ENCODE assay signal across 17 mouse cellular contexts in genomic region chr4:104337279-104337678, GRCm38 (mm10).
"Had no signal": no experiment of that assay in that cellular context is flagged by ENCODE, and none has a peak within 500 bp of the region (broad histone marks: within the 10 kb centered on the region; RNA-seq: fewer than 3 reads in every experiment).

No protein-coding gene starts in this region.

- H3K27ac ChIP-seq: kidney, postnatal 0 days; left cerebral cortex, adult 2 months; limb, embryonic 12.5 days; limb, embryonic 15.5 days; liver, embryonic 14.5 days; macrophage; midbrain, embryonic 12.5 days; midbrain, embryonic 15.5 days had no signal

- H3K9me3 ChIP-seq: limb, embryonic 12.5 days; limb, embryonic 15.5 days; midbrain, embryonic 12.5 days; midbrain, embryonic 15.5 days had no signal

- DNase-seq: kidney, adult 2 months; kidney, postnatal 36 days; layer of hippocampus, adult 9-11 months; liver, postnatal 0 days; lung, embryonic 14.5 days; thymus, adult 18-20 months; thymus, postnatal 36 days had no signal

- H3K4me3 ChIP-seq: left cerebral cortex, adult 2 months; limb, embryonic 12.5 days; limb, embryonic 15.5 days; midbrain, embryonic 12.5 days; midbrain, embryonic 15.5 days had no signal

- H3K27me3 ChIP-seq: limb, embryonic 12.5 days; limb, embryonic 15.5 days; midbrain, embryonic 12.5 days; midbrain, embryonic 15.5 days had no signal

- H3K36me3 ChIP-seq: limb, embryonic 12.5 days; limb, embryonic 15.5 days; midbrain, embryonic 12.5 days; midbrain, embryonic 15.5 days had no signal

- ATAC-seq: liver, postnatal 0 days; lung, postnatal 0 days; midbrain, embryonic 15.5 days had no signal

- H3K4me1 ChIP-seq: limb, embryonic 12.5 days; limb, embryonic 15.5 days had no signal

- H3K4me2 ChIP-seq: limb, embryonic 12.5 days; limb, embryonic 15.5 days; liver, embryonic 11.5 days; lung, embryonic 14.5 days; midbrain, embryonic 12.5 days; midbrain, embryonic 15.5 days had no signal

- H3K9ac ChIP-seq: limb, embryonic 12.5 days; limb, embryonic 15.5 days; liver, embryonic 14.5 days; liver, postnatal 0 days; lung, embryonic 14.5 days; midbrain, embryonic 12.5 days; midbrain, embryonic 15.5 days had no signal
